Mouse (Mus musculus): ENCODE data around the gene Edem1.
A peak's percentile ranks its signal among the peaks of the same experiment; 100 is the strongest.

The Edem1 gene

GRCm38 (mm10) chr6:108828234-108828868 is at the start of gene Edem1:
Edem1 (plus strand) TSS chr6:108828641.
- peak; percentile 100 for DNase-seq (ENCODE audit: inconsistent age in 2 of 2, low spot score in 1 of 2)

- peak in 1 of 2 experiments; percentile 43 for DNase-seq (ENCODE audit: inconsistent age in 2 of 2, low spot score in 1 of 2)
These were observed 46.6 kb upstream of the Edem1 start for GRCm38 (mm10) chr6:108781865-108782264.

- DNase-seq (ENCODE audit: inconsistent age in 2 of 2, low spot score in 1 of 2), result peak; percentile 96 to 98
These were observed 45.8 kb upstream of the Edem1 start, which contains the start of gene Arl8b for GRCm38 (mm10) chr6:108782526-108783183. Arl8b (plus strand) TSS chr6:108783099.

GRCm38 (mm10) chr6:108783184-108783881 is 45.1 kb upstream of the Edem1 start:
- peak in 1 of 2 experiments; percentile 85 for DNase-seq (ENCODE audit: inconsistent age in 2 of 2, low spot score in 1 of 2)

GRCm38 (mm10) chr6:108784056-108784455 is 44.4 kb upstream of the Edem1 start:
- peak; percentile 26 to 75 for DNase-seq (ENCODE audit: inconsistent age in 2 of 2, low spot score in 1 of 2)

- DNase-seq (ENCODE audit: inconsistent age in 2 of 2, low spot score in 1 of 2), result peak in 1 of 2 experiments; percentile 51
These were observed 43.6 kb upstream of the Edem1 start for GRCm38 (mm10) chr6:108784796-108785195.

GRCm38 (mm10) chr6:108785551-108785950 is 42.9 kb upstream of the Edem1 start:
- DNase-seq (ENCODE audit: inconsistent age in 2 of 2, low spot score in 1 of 2), result no peak

- no peak for DNase-seq (ENCODE audit: inconsistent age in 2 of 2, low spot score in 1 of 2)
These were observed 36.9 kb upstream of the Edem1 start for GRCm38 (mm10) chr6:108791498-108791897.

- DNase-seq (ENCODE audit: inconsistent age in 2 of 2, low spot score in 1 of 2), result no peak
These were observed 32.5 kb upstream of the Edem1 start for GRCm38 (mm10) chr6:108795912-108796311.

- peak; percentile 54 to 69 for DNase-seq (ENCODE audit: inconsistent age in 2 of 2, low spot score in 1 of 2)
These were observed 31.7 kb upstream of the Edem1 start for GRCm38 (mm10) chr6:108796706-108797105.

- no peak for DNase-seq (ENCODE audit: inconsistent age in 2 of 2, low spot score in 1 of 2)
These were observed 23.2 kb upstream of the Edem1 start for GRCm38 (mm10) chr6:108805194-108805593.

GRCm38 (mm10) chr6:108805871-108806270 is 22.6 kb upstream of the Edem1 start:
- no peak for DNase-seq (ENCODE audit: inconsistent age in 2 of 2, low spot score in 1 of 2)

GRCm38 (mm10) chr6:108807446-108807845 is 21.0 kb upstream of the Edem1 start:
- DNase-seq (ENCODE audit: inconsistent age in 2 of 2, low spot score in 1 of 2), result no peak

GRCm38 (mm10) chr6:108808786-108809185 is 19.7 kb upstream of the Edem1 start:
- peak in 1 of 2 experiments; percentile 48 for DNase-seq (ENCODE audit: inconsistent age in 2 of 2, low spot score in 1 of 2)

GRCm38 (mm10) chr6:108810237-108810636 is 18.2 kb upstream of the Edem1 start:
- no peak for DNase-seq (ENCODE audit: inconsistent age in 2 of 2, low spot score in 1 of 2)

- DNase-seq (ENCODE audit: inconsistent age in 2 of 2, low spot score in 1 of 2), result no peak
These were observed 16.3 kb upstream of the Edem1 start for GRCm38 (mm10) chr6:108812134-108812533.

- DNase-seq (ENCODE audit: inconsistent age in 2 of 2, low spot score in 1 of 2), result no peak
These were observed 10.9 kb upstream of the Edem1 start for GRCm38 (mm10) chr6:108817510-108817909.

GRCm38 (mm10) chr6:108824816-108825545 is 3.5 kb upstream of the Edem1 start:
- no peak for DNase-seq (ENCODE audit: inconsistent age in 2 of 2, low spot score in 1 of 2)

GRCm38 (mm10) chr6:108826070-108826469 is 2.4 kb upstream of the Edem1 start:
- DNase-seq (ENCODE audit: inconsistent age in 2 of 2, low spot score in 1 of 2), result no peak

GRCm38 (mm10) chr6:108827336-108827920 is 1.0 kb upstream of the Edem1 start:
- no peak for DNase-seq (ENCODE audit: inconsistent age in 2 of 2, low spot score in 1 of 2)

- peak in 1 of 2 experiments; percentile 63 for DNase-seq (ENCODE audit: inconsistent age in 2 of 2, low spot score in 1 of 2)
These were observed 431 bp downstream of the Edem1 start for GRCm38 (mm10) chr6:108828872-108829271.
